Mouse (Mus musculus) B cell, adult (primary cell): Measurements from ENCODE around the gene Oxct2a. TPM values are rescaled to one million over a fixed set of nuclear protein-coding genes. Genes with fewer than 3 reads are reported as not detected.

ENCODE experiments used
- total RNA-seq: library from RNA; stranded (reverse); gene quantifications from 4 replicates; pipeline ENCODE4 v1.2.4, GENCODE M21; 2023; ENCODE audit not compliant: inconsistent age

Gene Oxct2a
- total RNA-seq: 0.57 TPM in 1 of 4 replicates, not detected in the others

GRCm38 (mm10) chr4:123323534-123323933 is at the start of gene Oxct2a:
Gene Oxct2a, minus strand, starts transcription at chr4:123323634.

GRCm38 (mm10) chr4:123342642-123343470 is 19.4 kb upstream of the Oxct2a start, which contains the start of gene Bmp8a:
Gene Bmp8a, minus strand, starts transcription at chr4:123343252.

Other genes starting within 250 kb of the Oxct2a start
- gene Bmp8b, start 218.5 kb downstream of the Oxct2a start, total RNA-seq: not detected in 4 replicates
- not detected in 4 replicates for gene Oxct2b, start 207.4 kb downstream of the Oxct2a start, total RNA-seq
- gene Ppie, start 183.7 kb downstream of the Oxct2a start, total RNA-seq: 50.1 to 60.8 TPM (median 52.8 TPM) in 4 replicates
- gene Hpcal4, start 140.4 kb downstream of the Oxct2a start, total RNA-seq: 0.10 to 0.55 TPM (median 0.35 TPM) in 4 replicates
- not detected in 4 replicates for gene Nt5c1a, start 122.1 kb downstream of the Oxct2a start, total RNA-seq
- 0.38 to 1.5 TPM (median 0.86 TPM) in 4 replicates for gene Heyl, start 90.1 kb downstream of the Oxct2a start, total RNA-seq
- gene Pabpc4, start 61.3 kb downstream of the Oxct2a start, total RNA-seq: 110 to 129 TPM (median 123 TPM) in 4 replicates
- gene Bmp8a, start 19.6 kb upstream of the Oxct2a start, total RNA-seq: 0.36 to 0.64 TPM (median 0.51 TPM) in 4 replicates